Mouse (Mus musculus): ENCODE data around the gene Ptpro. TPM values are rescaled to one million over a fixed set of nuclear protein-coding genes. Genes with fewer than 3 reads are reported as not detected.

The Ptpro gene
- 10 to 100 TPM; 49.4 to 58.5 TPM for total RNA-seq (2021)

- peak; percentile 42 to 60 for DNase-seq (ENCODE audit: extremely low spot score in 1 of 2, low spot score in 1 of 2)
Observed at GRCm38 (mm10) chr6:137252194-137252886, at the start of gene Ptpro. Gene Ptpro (plus strand): TSS chr6:137252319.

GRCm38 (mm10) chr6:137202661-137203060 is 49.5 kb upstream of the Ptpro start:
- no peak for DNase-seq (ENCODE audit: extremely low spot score in 1 of 2, low spot score in 1 of 2)

- no peak for DNase-seq (ENCODE audit: extremely low spot score in 1 of 2, low spot score in 1 of 2)
Observed at GRCm38 (mm10) chr6:137205662-137206400, 46.3 kb upstream of the Ptpro start.

GRCm38 (mm10) chr6:137207126-137207525 is 45.0 kb upstream of the Ptpro start:
- no peak for DNase-seq (ENCODE audit: extremely low spot score in 1 of 2, low spot score in 1 of 2)

GRCm38 (mm10) chr6:137209992-137210391 is 42.1 kb upstream of the Ptpro start:
- DNase-seq (ENCODE audit: extremely low spot score in 1 of 2, low spot score in 1 of 2) = peak in 1 of 2 experiments; percentile 44

GRCm38 (mm10) chr6:137210991-137211390 is 41.1 kb upstream of the Ptpro start:
- DNase-seq (ENCODE audit: extremely low spot score in 1 of 2, low spot score in 1 of 2) = no peak

GRCm38 (mm10) chr6:137211441-137211840 is 40.7 kb upstream of the Ptpro start:
- DNase-seq (ENCODE audit: extremely low spot score in 1 of 2, low spot score in 1 of 2) = no peak

GRCm38 (mm10) chr6:137217841-137218463 is 34.2 kb upstream of the Ptpro start:
- DNase-seq (ENCODE audit: extremely low spot score in 1 of 2, low spot score in 1 of 2) = no peak

- peak in 1 of 2 experiments; percentile 31 for DNase-seq (ENCODE audit: extremely low spot score in 1 of 2, low spot score in 1 of 2)
Observed at GRCm38 (mm10) chr6:137252887-137253242, 746 bp downstream of the Ptpro start.

GRCm38 (mm10) chr6:137253415-137253814 is 1.3 kb downstream of the Ptpro start:
- DNase-seq (ENCODE audit: extremely low spot score in 1 of 2, low spot score in 1 of 2) = no peak

- no peak for DNase-seq (ENCODE audit: extremely low spot score in 1 of 2, low spot score in 1 of 2)
Observed at GRCm38 (mm10) chr6:137261033-137261432, 8.9 kb downstream of the Ptpro start.

- DNase-seq (ENCODE audit: extremely low spot score in 1 of 2, low spot score in 1 of 2) = no peak
Observed at GRCm38 (mm10) chr6:137262087-137262486, 10.0 kb downstream of the Ptpro start.

- DNase-seq (ENCODE audit: extremely low spot score in 1 of 2, low spot score in 1 of 2) = no peak
Observed at GRCm38 (mm10) chr6:137268019-137268418, 15.9 kb downstream of the Ptpro start.

- no peak for DNase-seq (ENCODE audit: extremely low spot score in 1 of 2, low spot score in 1 of 2)
Observed at GRCm38 (mm10) chr6:137268592-137268991, 16.5 kb downstream of the Ptpro start.

GRCm38 (mm10) chr6:137272513-137272912 is 20.4 kb downstream of the Ptpro start:
- DNase-seq (ENCODE audit: extremely low spot score in 1 of 2, low spot score in 1 of 2) = no peak

GRCm38 (mm10) chr6:137277587-137277994 is 25.5 kb downstream of the Ptpro start:
- DNase-seq (ENCODE audit: extremely low spot score in 1 of 2, low spot score in 1 of 2) = no peak

- DNase-seq (ENCODE audit: extremely low spot score in 1 of 2, low spot score in 1 of 2) = no peak
Observed at GRCm38 (mm10) chr6:137279576-137279975, 27.5 kb downstream of the Ptpro start.

GRCm38 (mm10) chr6:137281541-137282049 is 29.5 kb downstream of the Ptpro start:
- DNase-seq (ENCODE audit: extremely low spot score in 1 of 2, low spot score in 1 of 2) = no peak

GRCm38 (mm10) chr6:137282050-137282449 is 29.9 kb downstream of the Ptpro start:
- DNase-seq (ENCODE audit: extremely low spot score in 1 of 2, low spot score in 1 of 2) = no peak

- DNase-seq (ENCODE audit: extremely low spot score in 1 of 2, low spot score in 1 of 2) = no peak
Observed at GRCm38 (mm10) chr6:137286376-137286775, 34.3 kb downstream of the Ptpro start.

- DNase-seq (ENCODE audit: extremely low spot score in 1 of 2, low spot score in 1 of 2) = no peak
Observed at GRCm38 (mm10) chr6:137287788-137288187, 35.7 kb downstream of the Ptpro start.

All from layer of hippocampus, postnatal 25 days (tissue).